Mouse (Mus musculus): ENCODE measurements around the gene Sccpdh.
A peak's percentile ranks its signal among the peaks of the same experiment; 100 is the strongest.
"Not testable (repeated sequence)": the region's sequence is repeated elsewhere in the genome, so short reads cannot be mapped to it uniquely, and the experiment has no call there.

The Sccpdh gene

DNA sequence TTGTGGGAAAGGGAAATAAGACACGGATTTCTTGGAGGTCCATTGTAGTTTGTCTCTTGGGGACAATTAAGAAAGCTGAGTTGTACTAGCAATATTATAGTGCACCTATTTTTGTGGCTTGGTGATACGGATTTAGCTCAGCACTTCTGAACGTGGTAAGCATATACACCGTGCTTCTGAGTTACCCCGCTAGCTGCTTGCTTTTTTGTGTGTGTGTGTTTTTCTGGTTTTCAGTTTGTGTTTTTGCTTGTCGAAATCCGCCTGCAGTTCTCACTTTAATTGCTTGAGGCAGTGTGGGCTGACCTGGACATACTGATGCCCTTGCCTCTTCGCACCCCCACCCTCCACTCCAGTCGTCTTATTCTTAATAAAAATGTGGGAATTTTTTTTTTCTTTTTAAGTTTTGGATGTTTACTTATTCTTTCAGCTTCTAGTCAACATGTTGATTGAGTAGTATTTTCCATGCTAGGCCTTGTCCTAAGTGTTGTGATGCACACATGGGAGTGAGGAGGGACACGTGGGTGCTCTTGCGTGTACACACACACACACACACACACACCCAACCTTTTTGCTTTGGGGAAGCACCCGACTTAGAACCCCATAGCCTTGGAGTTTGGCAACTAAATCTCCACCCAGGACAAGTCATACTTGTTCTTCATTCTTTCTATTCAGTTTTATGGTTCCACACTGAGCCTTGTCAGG, 977 bp downstream of the Sccpdh start:
- no peak for DNase-seq (ENCODE audit: low spot score)

- DNase-seq (ENCODE audit: low spot score): no peak
Observed at GRCm38 (mm10) chr1:179674355-179674754, 6.3 kb downstream of the Sccpdh start.

- DNase-seq (ENCODE audit: low spot score): no peak
Observed at GRCm38 (mm10) chr1:179677031-179677430, 9.0 kb downstream of the Sccpdh start.

- DNase-seq (ENCODE audit: low spot score): no peak
Observed at GRCm38 (mm10) chr1:179679326-179679725, 11.3 kb downstream of the Sccpdh start.

GRCm38 (mm10) chr1:179682753-179683152, 14.7 kb downstream of the Sccpdh start:
- not testable (repeated sequence) for DNase-seq (ENCODE audit: low spot score)

DNA sequence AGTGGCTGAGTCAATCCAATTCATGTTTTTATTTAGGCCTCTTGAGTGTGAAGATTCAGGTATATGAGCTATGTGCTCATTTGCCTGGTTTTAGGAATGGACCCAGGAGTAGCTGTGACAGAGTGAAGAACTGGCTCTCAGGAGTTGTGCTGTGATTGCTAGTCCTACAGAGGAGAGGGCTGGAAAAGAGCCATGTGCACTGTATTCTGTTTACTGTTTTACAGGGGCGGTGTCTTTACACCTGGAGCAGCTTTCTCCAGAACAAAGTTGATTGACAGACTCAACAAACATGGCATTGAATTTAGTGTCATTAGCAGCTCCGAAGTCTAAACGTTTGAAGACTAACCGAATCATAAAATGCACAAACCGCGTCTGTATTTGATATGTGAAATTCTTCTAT, 18.3 kb downstream of the Sccpdh start:
- DNase-seq (ENCODE audit: low spot score): no peak

GRCm38 (mm10) chr1:179686781-179687180, 18.8 kb downstream of the Sccpdh start:
- no peak for DNase-seq (ENCODE audit: low spot score)

DNA sequence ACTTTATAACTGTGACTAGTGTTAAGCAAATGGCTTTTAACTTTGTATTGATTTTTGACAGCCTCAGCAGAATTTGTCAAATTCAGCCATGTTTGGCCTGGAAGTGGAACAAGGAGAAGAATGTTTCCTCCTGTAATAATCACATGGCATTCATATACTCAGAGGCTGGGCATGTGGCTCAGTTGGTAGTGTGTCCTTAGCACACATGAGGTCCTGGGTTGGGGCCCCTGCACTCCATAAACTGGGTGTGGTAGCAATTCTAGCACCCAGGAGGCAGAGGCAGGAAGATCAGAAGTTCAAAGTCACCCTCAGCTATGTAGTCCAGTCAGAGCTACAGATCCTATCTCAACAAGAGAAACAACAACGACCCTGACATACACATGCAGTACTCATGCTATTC, 19.3 kb downstream of the Sccpdh start:
- no peak for DNase-seq (ENCODE audit: low spot score)

- DNase-seq (ENCODE audit: low spot score): no peak
Observed at GRCm38 (mm10) chr1:179687966-179688365, 20.0 kb downstream of the Sccpdh start.

GRCm38 (mm10) chr1:179688415-179688814, 20.4 kb downstream of the Sccpdh start:
- no peak for DNase-seq (ENCODE audit: low spot score)

GRCm38 (mm10) chr1:179688914-179689313, 20.9 kb downstream of the Sccpdh start:
- DNase-seq (ENCODE audit: low spot score): no peak

DNA sequence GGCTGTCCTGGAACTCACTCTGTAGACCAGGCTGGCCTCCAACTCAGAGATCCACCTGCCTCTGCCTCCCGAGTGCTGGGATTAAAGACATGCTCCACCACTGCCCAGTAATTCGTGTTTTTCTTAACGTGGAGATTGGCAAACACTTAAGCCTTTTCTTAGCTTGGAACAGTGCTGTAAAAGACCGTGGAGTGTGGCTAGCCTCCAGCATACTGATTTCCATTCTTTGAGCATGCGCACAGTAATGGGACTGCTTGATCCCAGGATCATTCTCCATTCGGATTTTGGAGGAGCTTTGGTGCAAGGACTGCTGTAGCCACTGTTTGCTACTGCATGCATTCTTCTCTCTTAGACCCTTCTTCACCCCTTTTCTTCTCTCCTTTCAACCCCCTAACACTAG, 21.5 kb downstream of the Sccpdh start:
- no peak for DNase-seq (ENCODE audit: low spot score)

DNA sequence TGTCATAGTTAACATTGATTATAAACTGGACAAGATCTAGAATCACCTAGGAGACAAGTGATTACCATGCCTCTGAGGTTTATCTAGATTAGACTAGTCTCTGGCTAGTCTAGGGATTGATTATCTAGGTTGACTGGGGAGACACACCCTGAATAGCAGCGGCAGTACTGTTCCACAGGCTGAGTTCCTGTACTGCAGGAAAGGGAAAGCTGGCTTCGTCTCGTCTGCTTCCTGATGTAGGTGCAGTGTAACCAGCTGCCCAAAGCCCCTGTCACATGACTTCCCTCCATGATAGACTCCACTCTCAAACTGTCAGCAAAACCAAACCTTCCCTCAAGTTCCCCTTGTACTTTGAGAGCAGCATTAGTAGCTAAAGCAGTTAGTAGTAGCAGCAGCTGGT, 36.1 kb downstream of the Sccpdh start:
- no peak for DNase-seq (ENCODE audit: low spot score)

DNA sequence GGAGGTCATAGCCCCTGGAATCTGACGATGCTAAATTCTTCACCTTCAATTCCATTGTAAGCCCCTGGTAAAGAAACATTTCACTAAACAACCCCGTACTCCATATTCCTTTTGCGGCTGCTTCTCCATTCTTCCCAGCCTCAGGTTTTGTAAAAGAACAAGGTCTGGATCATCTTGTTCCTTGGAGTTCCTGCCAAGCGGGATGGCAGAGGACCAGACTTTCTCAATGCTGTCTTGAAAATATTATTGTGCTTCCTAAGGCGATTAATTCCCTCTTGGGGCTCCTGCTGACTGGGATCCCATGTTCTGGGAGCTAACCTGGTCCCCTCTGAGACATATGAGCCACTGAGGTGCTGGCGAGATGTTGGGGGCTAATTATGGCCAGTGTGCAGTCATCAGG, 37.1 kb downstream of the Sccpdh start:
- DNase-seq (ENCODE audit: low spot score): peak; percentile 16

GRCm38 (mm10) chr1:179709390-179709789, 41.4 kb downstream of the Sccpdh start:
- peak; percentile 12 for DNase-seq (ENCODE audit: low spot score)

- DNase-seq (ENCODE audit: low spot score): no peak
Observed at GRCm38 (mm10) chr1:179710739-179711138, 42.7 kb downstream of the Sccpdh start.

- DNase-seq (ENCODE audit: low spot score): no peak
Observed at GRCm38 (mm10) chr1:179712658-179713057, 44.6 kb downstream of the Sccpdh start.

- DNase-seq (ENCODE audit: low spot score): no peak
Observed at GRCm38 (mm10) chr1:179713367-179713766, 45.4 kb downstream of the Sccpdh start.

- not testable (repeated sequence) for DNase-seq (ENCODE audit: low spot score)
Observed at GRCm38 (mm10) chr1:179715289-179715688, 47.3 kb downstream of the Sccpdh start.

- DNase-seq (ENCODE audit: low spot score): no peak
Observed at GRCm38 (mm10) chr1:179715786-179716185, 47.8 kb downstream of the Sccpdh start.

- no peak for DNase-seq (ENCODE audit: low spot score)
Observed at GRCm38 (mm10) chr1:179722811-179723469, 54.9 kb downstream of the Sccpdh start.

DNA sequence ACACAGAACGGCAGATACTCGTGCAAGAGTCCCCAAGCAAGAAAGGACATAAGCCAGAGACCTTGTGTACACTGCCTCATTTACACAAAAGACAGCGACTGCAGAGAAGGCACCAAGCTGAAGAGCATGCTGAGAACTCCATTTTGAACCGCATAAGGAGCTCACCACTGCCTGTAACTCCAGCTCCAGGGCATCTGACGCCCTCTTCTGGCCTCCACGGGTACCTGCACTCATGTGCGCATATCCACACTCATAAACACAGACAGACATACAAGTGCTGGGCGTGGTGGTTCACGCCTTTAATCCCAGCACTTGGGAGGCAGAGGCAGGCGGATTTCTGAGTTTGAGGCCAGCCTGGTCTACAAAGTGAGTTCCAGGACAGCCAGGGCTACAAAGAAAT, 60.7 kb downstream of the Sccpdh start:
- no peak for DNase-seq (ENCODE audit: low spot score)

- DNase-seq (ENCODE audit: low spot score): no peak
Observed at GRCm38 (mm10) chr1:179731391-179731790, 63.4 kb downstream of the Sccpdh start.
